Mouse (Mus musculus) kidney, postnatal 10 days (tissue): ENCODE measurements around the gene Map1s.

Experiments
- DNase-seq: peaks from one replicate; pipeline ENCODE4 v3.0.0; 2021; ENCODE audit warnings: mixed read lengths

The Map1s gene

GRCm38 (mm10) chr8:70905831-70906736 lies at the start of gene Map1s:
TSS of gene Map1s (plus strand) at chr8:70905932.
- DNase-seq: peak; percentile 92

GRCm38 (mm10) chr8:70856028-70856427 lies 49.7 kb upstream of the Map1s start:
- DNase-seq: no peak

- peak; percentile 84 for DNase-seq
Measured at GRCm38 (mm10) chr8:70856541-70857197, 49.1 kb upstream of the Map1s start.

- no peak for DNase-seq
Measured at GRCm38 (mm10) chr8:70857516-70857915, 48.2 kb upstream of the Map1s start.

GRCm38 (mm10) chr8:70862824-70863641 lies 42.7 kb upstream of the Map1s start, which contains the start of gene Kcnn1:
TSS of gene Kcnn1 (minus strand) at chr8:70863258.
- DNase-seq: peak; percentile 51

GRCm38 (mm10) chr8:70863956-70864711 lies 41.6 kb upstream of the Map1s start:
- DNase-seq: peak; percentile 51

GRCm38 (mm10) chr8:70864712-70865221 lies 41.0 kb upstream of the Map1s start:
- DNase-seq: peak; percentile 49

- DNase-seq: peak; percentile 99
Measured at GRCm38 (mm10) chr8:70865350-70866000, 40.3 kb upstream of the Map1s start.

GRCm38 (mm10) chr8:70866001-70866520 lies 39.7 kb upstream of the Map1s start:
- no peak for DNase-seq

GRCm38 (mm10) chr8:70866566-70866965 lies 39.2 kb upstream of the Map1s start:
- no peak for DNase-seq

GRCm38 (mm10) chr8:70868559-70869198 lies 37.1 kb upstream of the Map1s start:
- DNase-seq: peak; percentile 89

- no peak for DNase-seq
Measured at GRCm38 (mm10) chr8:70869199-70869571, 36.5 kb upstream of the Map1s start.

GRCm38 (mm10) chr8:70869601-70870041 lies 36.1 kb upstream of the Map1s start:
- peak; percentile 90 for DNase-seq

GRCm38 (mm10) chr8:70871195-70871807 lies 34.4 kb upstream of the Map1s start:
- DNase-seq: no peak

GRCm38 (mm10) chr8:70872643-70873363 lies 32.9 kb upstream of the Map1s start:
- DNase-seq: peak; percentile 26

- DNase-seq: peak; percentile 98
Measured at GRCm38 (mm10) chr8:70873364-70873985, 32.3 kb upstream of the Map1s start, which contains the start of gene Ccdc124. TSS of gene Ccdc124 (minus strand) at chr8:70873935.

- no peak for DNase-seq
Measured at GRCm38 (mm10) chr8:70874441-70874840, 31.3 kb upstream of the Map1s start.

GRCm38 (mm10) chr8:70876382-70876781 lies 29.4 kb upstream of the Map1s start:
- DNase-seq: no peak

GRCm38 (mm10) chr8:70878178-70878577 lies 27.6 kb upstream of the Map1s start:
- DNase-seq: no peak
